Mouse (Mus musculus): Measurements from ENCODE around the gene Zbtb22.

DNA sequence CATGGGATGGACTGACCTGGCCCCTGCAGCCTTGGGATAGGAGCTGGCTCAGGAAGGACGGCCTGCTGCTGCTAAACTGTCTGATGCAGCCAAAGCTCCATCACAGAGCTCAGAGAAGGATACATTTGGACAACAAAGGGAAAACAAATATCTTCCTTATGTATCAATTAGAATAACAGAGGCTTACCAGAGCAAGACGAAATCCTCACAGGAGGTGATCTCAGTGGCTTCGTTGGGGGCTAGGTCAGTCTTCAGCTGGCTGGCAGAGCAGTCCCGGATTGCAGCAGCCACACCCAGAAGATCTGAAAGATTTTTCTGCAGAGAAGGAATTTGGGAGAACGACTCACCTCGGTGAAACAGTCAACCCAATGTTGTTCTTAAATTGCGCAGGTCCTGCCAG is 23.3 kb upstream of the Zbtb22 start:
- TF ChIP-seq EP300 (IDR thresholded peaks at IDR 0.05; ENCODE audit: low read depth): no peak
- TF ChIP-seq CTCF (IDR thresholded peaks at IDR 0.05; ENCODE audit: low read depth): no peak
